Mouse (Mus musculus) midbrain, embryonic 12.5 days (tissue): ENCODE data around the gene Rbm24. TPM values are rescaled to one million over a fixed set of nuclear protein-coding genes. Genes with fewer than 3 reads are reported as not detected.

Experiments used
- ATAC-seq: fragments of 200-750 bp; cut with Nextera tagmentation; 2 replicates; pipeline ENCODE4 v1.8.0; 2017; ENCODE audit warnings: low read depth, moderate TSS enrichment, moderate library complexity; ENCODE audit not compliant: low FRiP score
- H3K27ac ChIP-seq: fragments of 300-500 bp; sonication (generic); replicated peaks from 2 replicates; pipeline ENCODE4 v1.5.1; 2016; ENCODE audit warnings: mild to moderate bottlenecking
- H3K27me3 ChIP-seq: fragments of 300-500 bp; sonication (generic); 2 replicates; pipeline ENCODE4 v1.6.1; 2016; ENCODE audit warnings: mild to moderate bottlenecking
- H3K36me3 ChIP-seq: fragments of 300-500 bp; sonication (generic); 2 replicates; pipeline ENCODE4 v1.6.1; 2016
- H3K4me1 ChIP-seq: fragments of 300-500 bp; sonication (generic); 2 replicates; pipeline ENCODE4 v1.6.1; 2016
- H3K4me2 ChIP-seq: fragments of 300-500 bp; sonication (generic); replicated peaks from 2 replicates; pipeline ENCODE4 v1.6.1; 2016; ENCODE audit warnings: mild to moderate bottlenecking, moderate library complexity
- H3K4me3 ChIP-seq: fragments of 300-500 bp; sonication (generic); 2 replicates; pipeline ENCODE4 v1.5.1; 2016; ENCODE audit warnings: mild to moderate bottlenecking
- H3K9ac ChIP-seq: fragments of 300-500 bp; sonication (generic); replicated peaks from 2 replicates; pipeline ENCODE4 v1.6.1; 2016; ENCODE audit warnings: mild to moderate bottlenecking, moderate library complexity
- H3K9me3 ChIP-seq: fragments of 300-500 bp; sonication (generic); 2 replicates; pipeline ENCODE4 v1.6.1; 2016; ENCODE audit warnings: mild to moderate bottlenecking
- WGBS: fragments of 180-500 bp; shearing (Covaris S2); methylation state at CpG from one replicate; pipeline ENCODE4 v1.1.7; 2016; 5-methylcytosine and 5-hydroxymethylcytosine counted together
- polyA plus RNA-seq: library from polyadenylated mRNA; unstranded; fragments of >200 nt; fragmentation: Nextera tagmentation; extraction: Ambion mirVana; gene quantifications from 2 replicates; pipeline ENCODE4 v1.2.1, GENCODE M21; 2016

Rbm24 gene
- polyA plus RNA-seq, 1 experiment from 2014 or later, result 2.9 TPM

DNA sequence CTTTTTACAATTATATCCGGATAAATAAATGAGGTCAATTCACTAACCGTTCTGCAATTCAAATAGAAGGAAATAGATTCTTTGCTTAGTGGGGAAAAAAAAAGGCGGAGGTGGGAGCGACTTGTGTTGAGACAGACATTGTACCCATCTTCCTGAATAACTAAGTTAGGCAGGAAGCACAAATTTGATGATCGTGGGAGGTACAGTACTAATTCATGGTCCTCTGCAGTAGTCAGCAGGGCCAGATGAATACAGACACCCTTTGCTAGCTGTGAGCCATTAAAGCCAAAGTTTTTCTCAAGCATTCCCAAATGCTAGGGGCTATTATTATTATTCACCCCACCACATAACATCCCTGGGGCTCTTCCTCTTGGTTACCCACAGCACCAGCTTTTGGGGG, 640 bp upstream of the Rbm24 start:
- H3K27me3 ChIP-seq, result 0 out of 2 replicates have a peak, but pooled peaks cover 5% of the 10 kb centered on the region

DNA sequence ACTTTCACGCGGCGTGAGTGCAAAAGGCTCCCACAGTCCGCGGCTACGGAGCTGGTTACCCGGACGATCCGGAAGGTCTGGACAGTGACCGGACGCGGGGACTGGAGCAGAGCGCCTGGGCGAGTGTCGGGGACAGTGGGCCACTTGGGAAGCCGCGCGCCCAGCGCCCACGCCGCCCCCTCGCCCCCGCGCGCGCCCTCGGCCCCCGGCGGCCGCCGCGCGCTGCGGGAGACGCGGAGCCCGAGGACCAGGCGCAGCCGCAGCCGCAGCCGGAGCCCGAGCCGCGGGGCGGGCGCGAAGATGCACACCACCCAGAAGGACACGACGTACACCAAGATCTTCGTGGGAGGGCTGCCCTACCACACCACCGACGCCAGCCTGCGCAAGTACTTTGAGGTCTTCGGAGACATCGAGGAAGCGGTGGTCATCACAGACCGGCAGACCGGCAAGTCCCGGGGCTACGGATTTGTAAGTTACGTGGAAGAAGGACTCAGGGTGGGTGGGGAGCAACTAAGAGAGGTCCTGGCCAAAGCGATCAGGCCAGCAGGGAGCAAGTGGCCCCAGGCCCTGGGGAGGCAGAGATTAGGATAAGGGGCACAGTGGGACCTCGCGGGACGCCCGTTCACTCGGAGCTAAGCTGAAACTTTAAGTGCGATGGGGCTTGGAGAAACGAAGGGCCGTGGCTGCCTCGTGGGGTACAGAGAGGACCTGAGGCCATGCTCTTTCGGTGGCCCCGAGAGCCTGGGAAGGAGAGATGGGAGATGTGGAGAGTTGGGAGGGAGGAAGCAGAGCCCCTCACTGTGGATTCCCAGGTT, 704 bp downstream of the Rbm24 start:
- ATAC-seq, result peak; percentile 58; the same call in 1 of the 2 replicates
- under 1% methylated on average over 70 of the region's 73 CpGs for WGBS
- Histone ChIP-seq H3K36me3 (no peaks in the 10 kb centered on the region), H3K4me3 (peak overlapping the region; percentile 67), H3K4me2 (peak overlapping the region; percentile 87), H3K9me3 (no peaks in the 10 kb centered on the region), H3K27me3 (0 out of 2 replicates have a peak, but pooled peaks cover 5% of the 10 kb centered on the region), H3K4me1 (peaks cover 21% of the 10 kb centered on the region), H3K9ac (peak overlapping the region; percentile 81), H3K27ac (peak overlapping the region; percentile 78)

More for the DNA sequence above, 640 bp upstream of the Rbm24 start:
- H3K27ac ChIP-seq, result peak overlapping the region; percentile 78
- no peaks in the 10 kb centered on the region for H3K36me3 ChIP-seq
- H3K9ac ChIP-seq, result peak overlapping the region; percentile 81; the same call in 1 of the 2 replicates
- H3K9me3 ChIP-seq, result no peaks in the 10 kb centered on the region
- peak overlapping the region; percentile 87 for H3K4me2 ChIP-seq
- 80% methylated on average over 5 of the region's 5 CpGs for WGBS
- peak overlapping the region; percentile 67 for H3K4me3 ChIP-seq
- ATAC-seq, result no peak; the same call in 1 of the 2 replicates
- H3K4me1 ChIP-seq, result peaks cover 21% of the 10 kb centered on the region

DNA sequence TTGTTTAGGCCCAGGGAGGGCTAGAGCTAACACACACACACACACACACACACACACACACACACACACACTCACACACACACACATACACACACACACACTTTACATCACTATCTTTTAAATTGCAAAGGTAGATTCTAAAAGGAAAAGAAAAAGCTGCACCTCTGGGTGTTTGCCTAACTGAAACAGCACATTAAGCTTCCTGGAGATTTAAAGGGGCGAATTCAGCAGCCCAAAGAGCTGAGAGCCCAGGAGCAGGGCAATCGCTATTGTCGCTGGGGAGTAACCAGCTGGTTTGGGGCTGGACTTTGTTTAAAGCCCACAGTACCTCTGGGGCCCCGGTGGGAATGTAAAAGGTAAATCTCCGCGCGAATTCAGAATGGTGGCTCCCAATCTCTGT, 1.4 kb downstream of the Rbm24 start:
- H3K4me2 ChIP-seq, result peak overlapping the region; percentile 87
- H3K36me3 ChIP-seq, result 0 out of 2 replicates have a peak, but pooled peaks cover 4% of the 10 kb centered on the region
- peak overlapping the region; percentile 67 for H3K4me3 ChIP-seq
- H3K27ac ChIP-seq, result peak overlapping the region; percentile 42; the same call in 1 of the 2 replicates
- H3K9ac ChIP-seq, result peak overlapping the region; percentile 81
- H3K9me3 ChIP-seq, result no peaks in the 10 kb centered on the region
- WGBS, result 7% methylated on average over 7 of the region's 7 CpGs
- H3K4me1 ChIP-seq, result peaks cover 21% of the 10 kb centered on the region
- ATAC-seq, result no peak
- H3K27me3 ChIP-seq, result 0 out of 2 replicates have a peak, but pooled peaks cover 5% of the 10 kb centered on the region

DNA sequence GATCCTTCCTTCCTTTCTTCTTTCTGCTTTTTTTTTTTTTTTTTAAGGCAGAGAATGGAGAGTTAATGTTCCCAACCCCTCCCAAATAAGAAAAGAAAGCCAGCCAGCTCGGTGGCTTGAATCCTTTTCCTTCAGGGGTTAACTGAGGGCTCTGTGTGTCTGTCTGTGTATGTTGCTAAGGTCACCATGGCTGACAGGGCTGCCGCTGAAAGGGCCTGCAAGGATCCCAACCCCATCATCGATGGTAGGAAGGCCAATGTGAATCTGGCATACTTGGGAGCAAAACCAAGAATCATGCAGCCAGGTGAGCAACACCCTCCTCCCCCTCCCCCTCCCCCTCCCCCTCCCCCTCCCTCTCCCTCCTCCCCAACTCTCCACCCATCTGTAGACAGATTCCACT, 1.9 kb downstream of the Rbm24 start:
- Histone ChIP-seq H3K4me2 (peak overlapping the region; percentile 87), H3K4me3 (peak overlapping the region; percentile 67), H3K9me3 (no peaks in the 10 kb centered on the region), H3K36me3 (0 out of 2 replicates have a peak, but pooled peaks cover 8% of the 10 kb centered on the region), H3K4me1 (peaks cover 21% of the 10 kb centered on the region), H3K9ac (peak overlapping the region; percentile 81), H3K27me3 (0 out of 2 replicates have a peak, but pooled peaks cover 5% of the 10 kb centered on the region), H3K27ac (peak overlapping the region; percentile 42; the same call in 1 of the 2 replicates)
- WGBS, result 3% methylated on average over 3 of the region's 3 CpGs
- ATAC-seq, result no peak

DNA sequence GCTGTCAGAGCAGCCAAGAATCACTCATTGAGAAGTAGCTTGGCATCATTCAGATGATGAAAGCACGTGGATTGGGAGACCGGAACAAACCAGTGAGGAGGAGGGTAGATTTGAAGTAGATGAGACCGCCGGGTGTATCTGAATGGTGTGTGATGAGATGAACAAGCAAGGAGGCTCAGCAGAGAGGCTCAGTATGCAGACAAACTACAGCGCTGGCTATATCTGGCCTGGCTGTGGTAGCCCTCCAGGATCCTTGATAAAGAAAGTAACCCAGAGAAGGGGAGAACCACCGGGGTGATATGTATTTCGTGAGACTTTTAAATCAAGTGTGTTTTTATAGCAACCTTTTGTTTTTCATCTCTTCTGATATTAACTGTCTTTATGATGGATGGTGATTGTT, 5.6 kb downstream of the Rbm24 start:
- no peak overlapping the region for H3K9ac ChIP-seq
- peaks cover 17% of the 10 kb centered on the region for H3K4me1 ChIP-seq
- no peak overlapping the region for H3K27ac ChIP-seq
- H3K4me3 ChIP-seq, result no peak overlapping the region
- H3K4me2 ChIP-seq, result no peak overlapping the region
- ATAC-seq, result no peak
- H3K36me3 ChIP-seq, result peaks cover 19% of the 10 kb centered on the region
- H3K27me3 ChIP-seq, result no peaks in the 10 kb centered on the region
- WGBS, result 95% methylated on average over 7 of the region's 7 CpGs
- no peaks in the 10 kb centered on the region for H3K9me3 ChIP-seq

DNA sequence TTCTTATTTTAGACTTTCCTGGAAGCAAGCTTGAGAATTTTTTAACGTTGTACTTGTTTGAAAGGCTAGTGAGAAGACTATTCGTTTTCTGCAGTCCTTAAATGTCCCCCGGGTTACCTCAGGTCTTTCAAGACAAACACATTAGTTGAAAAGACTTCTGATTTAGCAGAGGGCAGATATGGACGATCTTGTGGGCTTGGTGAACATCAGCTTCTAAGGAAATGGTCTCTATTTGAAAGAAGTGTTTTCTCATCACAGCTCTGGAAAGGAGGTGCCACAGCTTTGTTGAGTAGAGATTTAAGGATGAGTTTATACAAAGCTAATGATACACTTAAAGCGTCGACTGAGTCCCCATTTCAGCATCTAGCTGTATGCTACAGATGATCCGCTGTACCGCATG, 6.1 kb downstream of the Rbm24 start:
- Histone ChIP-seq H3K36me3 (peaks cover 25% of the 10 kb centered on the region), H3K4me2 (no peak overlapping the region), H3K27ac (no peak overlapping the region), H3K4me3 (no peak overlapping the region), H3K27me3 (no peaks in the 10 kb centered on the region), H3K9ac (no peak overlapping the region), H3K4me1 (peaks cover 13% of the 10 kb centered on the region), H3K9me3 (no peaks in the 10 kb centered on the region)
- no peak for ATAC-seq
- WGBS, result 91% methylated on average over 8 of the region's 8 CpGs

DNA sequence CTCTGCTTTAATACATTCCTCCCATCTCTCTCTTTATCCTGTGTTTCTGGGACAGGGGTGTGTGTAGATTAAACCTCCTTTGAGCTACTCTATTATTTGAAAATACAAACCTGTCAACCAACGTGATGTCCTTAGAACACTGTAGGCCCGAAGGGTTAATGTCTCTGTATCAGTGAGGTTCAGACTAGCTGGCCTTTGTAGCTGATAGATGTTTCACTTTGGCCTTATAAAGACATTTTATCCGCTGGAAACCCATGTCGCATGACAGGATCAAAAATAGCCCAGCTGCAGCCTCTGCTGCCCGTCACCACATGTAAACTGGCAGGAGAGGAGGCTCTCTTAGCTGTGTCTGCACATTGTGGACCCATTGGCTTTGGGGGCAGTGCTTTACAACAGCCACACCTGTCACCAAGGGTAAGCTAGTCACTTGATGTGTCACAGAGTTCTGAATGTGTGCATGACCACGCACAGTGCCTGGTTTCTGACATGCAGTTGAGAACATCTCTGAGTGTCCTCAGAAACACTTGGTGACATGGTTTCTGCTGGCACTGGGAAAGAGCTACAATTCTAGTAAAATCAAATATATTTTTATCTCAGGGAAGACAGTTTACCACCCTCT, 8.5 kb downstream of the Rbm24 start:
- Histone ChIP-seq H3K36me3 (peaks cover 32% of the 10 kb centered on the region), H3K4me1 (no peaks in the 10 kb centered on the region), H3K9ac (no peak overlapping the region), H3K27ac (no peak overlapping the region), H3K9me3 (no peaks in the 10 kb centered on the region), H3K27me3 (no peaks in the 10 kb centered on the region), H3K4me2 (no peak overlapping the region), H3K4me3 (no peak overlapping the region)
- ATAC-seq, result no peak
- WGBS, result 89% methylated on average over 6 of the region's 6 CpGs

DNA sequence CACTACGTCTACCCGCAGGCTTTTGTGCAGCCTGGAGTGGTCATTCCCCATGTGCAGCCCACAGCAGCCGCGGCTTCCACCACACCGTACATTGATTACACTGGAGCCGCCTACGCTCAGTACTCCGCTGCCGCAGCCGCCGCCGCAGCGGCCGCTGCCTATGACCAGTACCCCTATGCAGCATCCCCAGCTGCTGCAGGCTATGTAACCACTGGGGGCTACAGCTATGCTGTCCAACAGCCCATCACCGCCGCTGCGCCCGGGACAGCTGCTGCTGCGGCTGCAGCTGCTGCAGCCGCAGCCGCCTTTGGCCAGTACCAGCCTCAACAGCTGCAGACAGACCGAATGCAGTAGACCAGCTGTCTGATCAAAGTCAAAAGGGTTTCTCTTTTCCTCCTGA, 10.7 kb downstream of the Rbm24 start:
- no peak for ATAC-seq
- Histone ChIP-seq H3K4me2 (no peak overlapping the region), H3K9ac (no peak overlapping the region), H3K27ac (no peak overlapping the region), H3K27me3 (no peaks in the 10 kb centered on the region), H3K4me3 (no peak overlapping the region), H3K9me3 (no peaks in the 10 kb centered on the region), H3K4me1 (peaks cover 5% of the 10 kb centered on the region), H3K36me3 (peaks cover 32% of the 10 kb centered on the region)
- WGBS, result 83% methylated on average over 22 of the region's 22 CpGs

DNA sequence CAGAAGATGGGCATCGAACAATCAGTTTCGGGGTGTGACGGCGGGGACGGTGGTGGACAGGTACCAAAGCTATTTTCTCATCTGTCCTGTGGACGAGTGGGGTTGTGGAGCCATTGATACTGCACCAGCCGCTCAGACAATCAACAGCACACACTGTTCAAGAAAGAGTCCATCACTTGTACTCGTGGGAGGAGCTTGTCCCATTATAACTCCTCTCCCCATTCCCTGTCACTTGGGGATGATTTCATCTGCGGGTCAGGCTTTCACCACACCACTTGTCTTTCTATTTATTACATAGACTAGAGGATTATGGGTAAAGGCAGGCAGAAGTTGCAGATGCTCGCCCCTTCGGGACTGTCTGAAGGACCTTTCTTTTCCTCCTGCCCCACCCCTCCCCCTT, 11.6 kb downstream of the Rbm24 start:
- no peaks in the 10 kb centered on the region for H3K9me3 ChIP-seq
- H3K9ac ChIP-seq, result no peak overlapping the region
- H3K4me1 ChIP-seq, result peaks cover 11% of the 10 kb centered on the region
- ATAC-seq, result no peak
- no peaks in the 10 kb centered on the region for H3K27me3 ChIP-seq
- no peak overlapping the region for H3K4me3 ChIP-seq
- WGBS, result 94% methylated on average over 11 of the region's 11 CpGs
- peaks cover 27% of the 10 kb centered on the region for H3K36me3 ChIP-seq
- no peak overlapping the region for H3K4me2 ChIP-seq
- H3K27ac ChIP-seq, result no peak overlapping the region

DNA sequence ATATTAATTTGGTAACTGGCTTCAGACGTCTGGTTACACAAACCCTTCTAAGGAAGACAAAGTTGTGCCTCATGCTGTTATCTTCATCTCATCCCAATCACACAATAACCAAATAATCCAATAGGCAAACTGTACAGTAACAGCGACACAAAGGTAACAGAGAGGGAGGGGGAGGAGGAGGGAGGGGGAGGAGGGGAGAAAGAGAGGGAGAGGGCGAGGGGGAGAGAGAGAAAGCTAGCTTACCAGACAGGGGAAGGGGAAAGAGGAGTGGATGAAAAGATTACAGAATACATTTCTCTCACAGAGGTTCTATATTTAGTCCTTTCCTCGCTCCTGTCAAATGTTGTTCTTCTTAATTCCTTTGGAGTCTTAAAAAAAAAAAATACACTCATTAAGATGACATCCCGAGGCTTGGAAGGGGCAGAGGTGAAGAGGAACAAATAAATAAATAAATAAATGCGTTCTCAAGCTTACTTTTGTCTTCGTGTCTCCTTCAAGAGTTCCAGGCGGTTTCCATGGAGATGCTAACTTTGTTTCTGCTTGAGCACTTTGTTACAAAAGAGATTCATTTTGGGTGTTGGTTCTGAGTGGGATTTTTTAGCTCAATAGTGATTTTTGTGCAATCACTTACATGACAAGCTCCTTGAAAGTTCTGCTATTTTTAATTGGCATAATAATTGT, 15.8 kb downstream of the Rbm24 start:
- ATAC-seq, result no peak
- Histone ChIP-seq H3K4me3 (no peak overlapping the region), H3K27ac (no peak overlapping the region), H3K9ac (no peak overlapping the region), H3K4me2 (peak overlapping the region; percentile 22), H3K36me3 (peaks cover 11% of the 10 kb centered on the region), H3K27me3 (no peaks in the 10 kb centered on the region), H3K9me3 (no peaks in the 10 kb centered on the region), H3K4me1 (peaks cover 13% of the 10 kb centered on the region)
- 12% methylated on average over 8 of the region's 8 CpGs for WGBS

DNA sequence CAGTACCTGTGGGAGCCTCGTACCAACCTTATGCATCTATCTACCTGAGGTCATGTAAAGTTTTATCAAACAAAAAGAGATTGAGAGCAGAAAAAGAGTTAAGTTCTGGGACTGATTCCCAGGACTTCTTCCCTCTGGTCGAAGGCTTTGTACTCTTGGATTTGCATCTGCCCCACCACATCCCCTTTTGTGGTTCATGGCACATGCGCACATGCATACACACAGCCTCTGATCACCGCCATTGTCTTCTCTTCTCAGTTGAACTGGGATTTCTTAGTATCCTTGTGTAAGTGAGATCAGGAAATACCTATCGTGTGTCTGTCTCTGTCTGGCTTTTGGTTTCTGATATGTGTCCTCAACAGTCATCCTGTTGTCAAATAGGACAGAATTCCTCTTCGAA, 20.7 kb downstream of the Rbm24 start:
- Histone ChIP-seq H3K27me3 (no peaks in the 10 kb centered on the region), H3K9ac (no peak overlapping the region), H3K4me2 (no peak overlapping the region), H3K9me3 (peaks cover 5% of the 10 kb centered on the region; the same call in 1 of the 2 replicates), H3K27ac (no peak overlapping the region), H3K4me3 (no peak overlapping the region), H3K4me1 (peaks cover 10% of the 10 kb centered on the region; the same call in 1 of the 2 replicates), H3K36me3 (no peaks in the 10 kb centered on the region)
- 90% methylated on average over 6 of the region's 6 CpGs for WGBS
- no peak for ATAC-seq
